Mouse (Mus musculus): ENCODE measurements around the gene Zkscan17. TPM values are rescaled to one million over a fixed set of nuclear protein-coding genes. Genes with fewer than 3 reads are reported as not detected.
"Not testable (repeated sequence)": the region's sequence is repeated elsewhere in the genome, so short reads cannot be mapped to it uniquely, and the experiment has no call there.

Zkscan17 gene
- total RNA-seq (2022) = 10 to 100 TPM; 11.1 to 14.3 (median 13.3) TPM

- DNase-seq (ENCODE audit: low spot score) = no peak
Observed at GRCm38 (mm10) chr11:59526472-59527080, at the start of gene Zkscan17. Zkscan17 (minus strand) TSS chr11:59526751.

GRCm38 (mm10) chr11:59576135-59576534 lies 49.6 kb upstream of the Zkscan17 start, which contains the start of gene Olfr222:
Olfr222 (minus strand) TSS chr11:59576235.
- not testable (repeated sequence) for DNase-seq (ENCODE audit: low spot score)

GRCm38 (mm10) chr11:59575726-59576125 lies 49.2 kb upstream of the Zkscan17 start:
- no peak for DNase-seq (ENCODE audit: low spot score)

GRCm38 (mm10) chr11:59569306-59569705 lies 42.8 kb upstream of the Zkscan17 start:
- no peak for DNase-seq (ENCODE audit: low spot score)

GRCm38 (mm10) chr11:59562837-59563236 lies 36.3 kb upstream of the Zkscan17 start:
- DNase-seq (ENCODE audit: low spot score) = no peak

GRCm38 (mm10) chr11:59562336-59562735 lies 35.8 kb upstream of the Zkscan17 start:
- DNase-seq (ENCODE audit: low spot score) = no peak

- no peak for DNase-seq (ENCODE audit: low spot score)
Observed at GRCm38 (mm10) chr11:59560906-59561305, 34.4 kb upstream of the Zkscan17 start.

GRCm38 (mm10) chr11:59554535-59554934 lies 28.0 kb upstream of the Zkscan17 start:
- no peak for DNase-seq (ENCODE audit: low spot score)

GRCm38 (mm10) chr11:59554127-59554526 lies 27.6 kb upstream of the Zkscan17 start:
- DNase-seq (ENCODE audit: low spot score) = no peak

- DNase-seq (ENCODE audit: low spot score) = no peak
Observed at GRCm38 (mm10) chr11:59544005-59544404, 17.5 kb upstream of the Zkscan17 start.

- DNase-seq (ENCODE audit: low spot score) = no peak
Observed at GRCm38 (mm10) chr11:59543376-59543775, 16.8 kb upstream of the Zkscan17 start.

GRCm38 (mm10) chr11:59542442-59542841 lies 15.9 kb upstream of the Zkscan17 start:
- peak; percentile 21 for DNase-seq (ENCODE audit: low spot score)

- DNase-seq (ENCODE audit: low spot score) = peak; percentile 19
Observed at GRCm38 (mm10) chr11:59541324-59541723, 14.8 kb upstream of the Zkscan17 start, which contains the start of gene Nlrp3. Nlrp3 (plus strand) TSS chr11:59541568.

- DNase-seq (ENCODE audit: low spot score) = no peak
Observed at GRCm38 (mm10) chr11:59540123-59540522, 13.6 kb upstream of the Zkscan17 start.

- peak; percentile 43 for DNase-seq (ENCODE audit: low spot score)
Observed at GRCm38 (mm10) chr11:59538387-59538786, 11.8 kb upstream of the Zkscan17 start.

- DNase-seq (ENCODE audit: low spot score) = no peak
Observed at GRCm38 (mm10) chr11:59537218-59538130, 10.9 kb upstream of the Zkscan17 start.

GRCm38 (mm10) chr11:59531562-59531961 lies 5.0 kb upstream of the Zkscan17 start:
- DNase-seq (ENCODE audit: low spot score) = no peak

- DNase-seq (ENCODE audit: low spot score) = no peak
Observed at GRCm38 (mm10) chr11:59530870-59531535, 4.5 kb upstream of the Zkscan17 start.

- no peak for DNase-seq (ENCODE audit: low spot score)
Observed at GRCm38 (mm10) chr11:59530221-59530620, 3.7 kb upstream of the Zkscan17 start.

- DNase-seq (ENCODE audit: low spot score) = peak; percentile 73
Observed at GRCm38 (mm10) chr11:59525237-59525636, 1.3 kb downstream of the Zkscan17 start.

- no peak for DNase-seq (ENCODE audit: low spot score)
Observed at GRCm38 (mm10) chr11:59524150-59524549, 2.4 kb downstream of the Zkscan17 start.

Measured in heart, adult 8-10 months (tissue).